ENCODE assay signal across 11 mouse cellular contexts in the genomic region with DNA sequence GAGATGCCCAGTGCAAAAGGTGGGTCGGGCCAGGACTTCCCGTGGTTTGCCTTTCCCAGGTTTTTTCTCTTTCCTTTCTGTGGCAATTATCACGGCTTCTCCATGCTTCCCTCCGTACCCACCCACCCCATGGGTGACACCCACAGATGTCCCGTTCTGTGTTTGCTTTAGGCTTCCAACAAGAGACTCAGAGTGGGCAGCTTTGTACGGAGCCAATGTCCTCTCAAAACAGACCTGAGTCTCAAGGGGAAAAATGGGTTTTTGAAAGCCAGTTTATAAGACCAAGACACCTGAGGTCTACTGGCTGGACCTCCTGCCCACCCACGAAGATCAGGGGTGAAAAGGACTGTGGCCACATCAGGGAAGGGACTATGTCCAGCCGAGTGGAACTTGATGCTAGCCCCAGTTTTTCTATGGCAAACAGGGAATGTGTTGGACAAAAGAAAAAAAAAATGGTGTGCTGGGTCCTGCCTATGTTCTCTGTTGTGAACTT. TPM values are rescaled to one million over a fixed set of nuclear protein-coding genes. Genes with fewer than 3 reads are reported as not detected.
A peak's percentile ranks its signal among the peaks of the same experiment; 100 is the strongest.
DNase-seq lines count a peak whose midpoint lies in the region; ATAC-seq lines count a peak whose summit lies in the region.
"Had no signal": no experiment of that assay in that cellular context is flagged by ENCODE, and none has a peak within 500 bp of the region (broad histone marks: within the 10 kb centered on the region; RNA-seq: fewer than 3 reads in every experiment).

No protein-coding gene starts in this region.

- no peak overlapping the region for H3K27ac ChIP-seq in neural tube, embryonic 11.5 days (ENCODE audit: low read depth, low read length)
- peak overlapping the region; percentile 85 for H3K27ac ChIP-seq in forebrain, embryonic 14.5 days (ENCODE audit: low read depth, low read length)
- no peak overlapping the region for H3K27ac ChIP-seq in midbrain, embryonic 11.5 days (ENCODE audit: low read depth, low read length)
- H3K27ac ChIP-seq: heart, adult 2 months had no signal

- H3K9ac ChIP-seq in neural tube, embryonic 11.5 days (ENCODE audit: low read length), result peak overlapping the region; percentile 51
- peak overlapping the region; percentile 88 for H3K9ac ChIP-seq in forebrain, embryonic 14.5 days (ENCODE audit: low read length)
- H3K9ac ChIP-seq in midbrain, embryonic 11.5 days (ENCODE audit: low read length), result peak overlapping the region; percentile 61
- H3K9ac ChIP-seq: lung, embryonic 14.5 days had no signal

- ATAC-seq in neural tube, embryonic 11.5 days (ENCODE audit: insufficient read depth, low FRiP score, low TSS enrichment), result no peak
- peak; percentile 4; the same call in 1 of the 2 replicates for ATAC-seq in forebrain, embryonic 14.5 days
- no peak for ATAC-seq in midbrain, embryonic 11.5 days (ENCODE audit: low FRiP score)

- H3K4me3 ChIP-seq in neural tube, embryonic 11.5 days (ENCODE audit: low read depth, low read length), result peak overlapping the region; percentile 38
- H3K4me3 ChIP-seq in forebrain, embryonic 14.5 days (ENCODE audit: low read depth, low read length), result peak overlapping the region; percentile 65
- peak overlapping the region; percentile 48 for H3K4me3 ChIP-seq in midbrain, embryonic 11.5 days (ENCODE audit: low read depth, low read length)
- H3K4me3 ChIP-seq: heart, adult 2 months had no signal

- peak overlapping the region; percentile 59 for H3K4me2 ChIP-seq in neural tube, embryonic 11.5 days (ENCODE audit: low read depth)
- H3K4me2 ChIP-seq in forebrain, embryonic 14.5 days (ENCODE audit: low read length), result peak overlapping the region; percentile 62
- H3K4me2 ChIP-seq in midbrain, embryonic 11.5 days, result peak overlapping the region; percentile 52
- H3K4me2 ChIP-seq: lung, embryonic 14.5 days had no signal

- peaks cover 41% of the 10 kb centered on the region for H3K27me3 ChIP-seq in neural tube, embryonic 11.5 days (ENCODE audit: control insufficient read depth, insufficient read depth, low read length)
- no peaks in the 10 kb centered on the region for H3K27me3 ChIP-seq in forebrain, embryonic 14.5 days (replicated peaks; ENCODE audit: control insufficient read depth, insufficient read depth, low read length)
- peaks cover 44% of the 10 kb centered on the region for H3K27me3 ChIP-seq in midbrain, embryonic 11.5 days (ENCODE audit: control insufficient read depth, insufficient read depth, low read length)

- H3K4me1 ChIP-seq in neural tube, embryonic 11.5 days (ENCODE audit: control insufficient read depth, insufficient read depth, low read length), result 0 out of 2 replicates have a peak, but pooled peaks cover 2% of the 10 kb centered on the region
- H3K4me1 ChIP-seq in forebrain, embryonic 14.5 days (ENCODE audit: control insufficient read depth, insufficient read depth, low read length), result peaks cover 21% of the 10 kb centered on the region
- peaks cover 12% of the 10 kb centered on the region for H3K4me1 ChIP-seq in midbrain, embryonic 11.5 days (ENCODE audit: control insufficient read depth, insufficient read depth, low read length)

- no peaks in the 10 kb centered on the region for H3K9me3 ChIP-seq in neural tube, embryonic 11.5 days (ENCODE audit: control insufficient read depth, low read length)
- H3K9me3 ChIP-seq in forebrain, embryonic 14.5 days (replicated peaks; ENCODE audit: control insufficient read depth, low read length), result no peaks in the 10 kb centered on the region
- no peaks in the 10 kb centered on the region for H3K9me3 ChIP-seq in midbrain, embryonic 11.5 days (ENCODE audit: control insufficient read depth, low read length)

- no peak for DNase-seq in neural tube, embryonic 11.5 days (ENCODE audit: low spot score)
- no peak for DNase-seq in neural tube, embryonic 10.5 days (ENCODE audit: extremely low spot score, low spot score)
- DNase-seq in forebrain, embryonic 14.5 days (ENCODE audit: low spot score), result no peak
- peak; percentile 93 for DNase-seq in midbrain, embryonic 11.5 days (ENCODE audit: low spot score, missing footprints)
- no peak for DNase-seq in ovary, postnatal 36 days (ENCODE audit: low spot score)
- no peak for DNase-seq in retina, embryonic 14.5 days (ENCODE audit: low spot score)
- DNase-seq in right cerebral cortex, postnatal 36 days (ENCODE audit: low spot score in 2 of 2), result no peak

- WGBS in neural tube, embryonic 11.5 days, result 13% methylated on average over 8 of the region's 8 CpGs
- WGBS in forebrain, embryonic 14.5 days, result 6% methylated on average over 8 of the region's 8 CpGs
- 17% methylated on average over 8 of the region's 8 CpGs for WGBS in midbrain, embryonic 11.5 days

- no peaks in the 10 kb centered on the region for H3K36me3 ChIP-seq in neural tube, embryonic 11.5 days (ENCODE audit: control insufficient read depth, insufficient read depth, low read length)
- H3K36me3 ChIP-seq in forebrain, embryonic 14.5 days (ENCODE audit: control insufficient read depth, insufficient read depth, low read length), result peaks cover 3% of the 10 kb centered on the region
- H3K36me3 ChIP-seq in midbrain, embryonic 11.5 days (ENCODE audit: control insufficient read depth, insufficient read depth, low read length), result no peaks in the 10 kb centered on the region

RNA-seq across cellular contexts. Expression of a gene that starts 0.9 kb away (rescaled TPM):
- 9.8 and 11.5 TPM in 2 replicates for polyA plus RNA-seq in neural tube, embryonic 11.5 days (2014; fragmentation: Nextera tagmentation; extraction: Ambion mirVana)
- 74.0 and 95.1 TPM in 2 replicates for polyA plus RNA-seq in forebrain, embryonic 14.5 days (2014; fragmentation: Nextera tagmentation; extraction: Ambion mirVana)
- 13.3 and 16.5 TPM in 2 replicates for polyA plus RNA-seq in midbrain, embryonic 11.5 days (2014; fragmentation: Nextera tagmentation; extraction: Ambion mirVana)
- polyA plus RNA-seq: intestine, embryonic 14.5 days; lung, embryonic 14.5 days; stomach, embryonic 14.5 days had no signal
